Mouse (Mus musculus) embryo, embryonic 11 days (tissue): Measurements from ENCODE around the gene Rtl10.
"Not testable (repeated sequence)": the region's sequence is repeated elsewhere in the genome, so short reads cannot be mapped to it uniquely, and the experiment has no call there.

Source experiments
- DNase-seq: peaks from one replicate; pipeline ENCODE4 v3.0.0-alpha.2; 2015

Rtl10 gene

DNA sequence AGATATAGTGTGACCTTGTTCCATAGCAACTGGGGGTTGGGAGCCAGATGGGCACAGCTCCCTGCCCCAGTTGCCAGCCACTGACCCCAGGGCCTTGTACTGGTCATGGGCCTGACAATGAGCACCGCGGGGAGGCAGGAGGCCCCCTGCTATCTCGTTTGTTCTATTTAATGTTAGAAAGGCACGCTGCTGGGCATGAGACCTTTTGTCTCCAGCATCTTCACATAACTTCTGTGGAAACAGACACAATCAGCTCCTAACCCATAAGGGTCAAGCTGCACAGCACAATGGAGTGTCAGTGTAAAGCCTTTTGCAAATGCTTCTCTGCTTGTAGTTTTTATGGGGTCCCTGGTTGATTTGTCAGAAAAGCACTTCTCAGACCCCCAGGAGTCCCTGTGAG, 14.3 kb upstream of the Rtl10 start:
- no peak for DNase-seq

DNA sequence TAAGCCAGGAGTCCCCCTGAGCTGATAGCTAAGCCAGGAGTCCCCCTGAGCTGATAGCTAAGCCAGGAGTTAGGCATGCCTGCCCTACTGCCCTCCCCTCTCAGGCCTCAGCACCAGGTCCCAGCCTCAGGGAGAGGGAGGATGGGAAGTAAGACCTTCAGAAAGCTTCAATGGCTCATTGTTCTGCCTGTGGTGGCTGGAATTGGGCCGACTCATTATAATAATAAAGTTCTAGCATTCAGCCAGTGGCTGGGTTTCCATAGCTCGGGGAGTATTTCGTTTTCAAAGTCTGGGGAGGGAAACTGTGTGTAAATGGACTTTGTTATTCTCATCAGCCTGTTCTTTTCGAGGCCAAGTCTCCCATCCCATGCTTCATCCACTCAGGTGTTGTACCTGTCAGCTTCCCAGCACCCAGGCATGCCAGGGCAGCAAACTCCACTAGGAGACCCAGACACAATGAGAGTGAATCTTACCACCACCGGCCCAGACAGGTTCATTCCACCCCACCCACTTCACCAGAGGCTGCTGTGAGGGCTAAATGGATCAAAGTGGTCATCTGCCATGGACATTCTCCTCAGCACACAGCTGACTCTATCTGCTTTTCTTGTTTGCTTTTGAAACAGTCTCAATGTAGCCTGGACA, 13.8 kb upstream of the Rtl10 start:
- DNase-seq = no peak

DNA sequence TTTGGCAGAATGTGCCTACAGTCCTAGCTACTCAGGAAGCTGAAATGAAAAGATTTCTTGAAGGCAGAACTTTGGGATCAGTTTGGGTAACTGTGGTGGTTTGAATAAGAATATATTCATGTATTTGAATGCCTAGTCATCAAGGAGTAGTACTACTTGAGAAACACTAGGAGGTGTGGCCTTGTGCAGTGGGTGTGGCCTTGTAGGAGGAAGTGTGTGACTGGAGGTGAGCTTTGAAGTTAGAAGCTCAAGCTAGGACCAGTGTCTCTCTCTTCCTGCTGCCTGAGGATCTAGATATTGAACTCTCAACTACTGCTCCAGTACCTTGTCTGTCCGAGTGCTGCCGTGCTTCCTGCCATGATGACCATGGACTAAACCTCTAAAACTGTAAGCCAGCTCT, 12.6 kb upstream of the Rtl10 start:
- no peak for DNase-seq

DNA sequence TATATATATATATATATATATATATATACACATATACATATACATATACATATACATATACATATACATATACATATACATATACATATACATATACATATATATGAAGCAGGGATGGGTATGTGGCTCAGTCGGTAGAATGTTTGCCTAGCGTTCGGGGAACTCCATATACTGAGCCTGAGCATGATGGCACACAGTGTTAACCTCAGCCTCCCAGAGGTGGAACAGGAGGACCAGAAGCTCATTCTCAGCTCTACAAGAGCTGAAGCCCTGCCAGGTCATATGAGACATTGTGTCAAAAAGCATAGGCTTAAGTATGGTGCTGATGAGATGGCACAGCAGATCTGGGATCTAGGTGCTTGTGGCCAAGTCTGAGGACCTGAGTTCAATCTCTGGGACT, 8.4 kb upstream of the Rtl10 start:
- DNase-seq = no peak

DNA sequence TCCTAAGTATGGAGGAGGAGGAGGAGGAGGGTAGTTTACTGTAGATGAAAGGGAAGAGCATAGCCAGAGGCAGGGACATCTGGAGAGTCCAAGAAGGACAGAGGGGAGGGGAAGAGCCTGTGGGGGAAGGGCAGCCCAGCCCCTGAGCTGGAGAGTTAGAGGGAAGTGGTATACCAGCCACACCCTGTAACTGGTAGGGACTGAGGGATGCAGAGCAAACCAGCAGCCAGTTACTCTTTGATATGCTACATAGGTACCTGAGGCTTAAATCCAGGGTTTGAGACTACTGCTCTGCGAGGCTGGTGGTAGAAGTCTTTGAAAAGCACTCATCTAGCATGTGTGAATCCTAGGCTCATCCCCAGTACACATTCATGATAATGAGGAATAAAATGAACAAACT, 7.8 kb upstream of the Rtl10 start:
- no peak for DNase-seq

DNA sequence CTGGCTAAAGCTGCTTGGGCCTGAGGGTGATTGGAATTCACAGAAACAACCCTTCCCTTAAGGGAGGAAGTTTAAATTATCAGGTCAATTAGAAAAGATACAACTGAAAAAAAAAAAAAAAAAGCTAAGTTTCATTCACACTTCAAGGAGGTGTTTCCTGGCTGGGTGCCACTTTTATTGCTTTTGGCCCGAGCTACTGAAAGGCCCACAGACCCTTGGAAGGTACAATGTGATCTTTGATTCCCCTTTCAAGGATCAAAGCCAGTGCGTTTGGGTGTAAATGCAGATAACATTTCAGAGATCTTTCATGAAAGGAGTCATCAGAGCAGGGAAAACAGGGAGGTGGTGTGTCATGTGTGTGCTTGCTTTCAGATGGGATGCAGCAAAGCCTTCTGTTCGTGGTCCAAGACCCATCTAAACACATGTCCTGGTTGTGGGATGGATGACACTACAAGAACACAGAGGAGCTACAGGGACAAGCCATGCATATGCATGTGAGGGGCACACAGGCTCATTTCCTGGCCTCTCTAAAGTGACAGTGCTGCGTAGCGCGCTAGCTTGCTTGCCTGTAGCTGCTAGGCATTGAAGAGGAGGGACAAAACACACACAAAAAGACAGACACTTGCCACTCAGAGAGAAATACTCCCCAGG, 711 bp upstream of the Rtl10 start:
- no peak for DNase-seq

DNA sequence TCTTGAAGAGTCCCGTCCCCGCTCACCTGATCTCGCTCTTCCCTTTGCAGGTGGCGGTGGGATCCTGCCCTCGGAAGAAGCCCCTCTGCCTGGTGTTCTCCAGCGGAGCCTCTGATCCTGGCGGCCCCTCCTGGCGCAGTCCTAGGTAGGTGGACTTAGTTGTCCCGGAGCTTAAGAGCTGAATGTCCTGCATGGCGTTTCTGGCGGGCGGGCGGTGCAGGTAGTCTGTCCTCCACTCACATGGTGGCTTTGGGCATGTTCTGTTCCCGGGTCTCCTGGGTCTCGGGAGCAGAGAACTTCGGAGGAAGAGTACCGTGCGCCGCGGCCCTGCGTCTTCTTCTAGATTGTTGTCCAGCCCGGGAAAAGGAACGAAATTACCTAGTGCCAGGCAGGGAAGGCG, 295 bp downstream of the Rtl10 start:
- no peak for DNase-seq

DNA sequence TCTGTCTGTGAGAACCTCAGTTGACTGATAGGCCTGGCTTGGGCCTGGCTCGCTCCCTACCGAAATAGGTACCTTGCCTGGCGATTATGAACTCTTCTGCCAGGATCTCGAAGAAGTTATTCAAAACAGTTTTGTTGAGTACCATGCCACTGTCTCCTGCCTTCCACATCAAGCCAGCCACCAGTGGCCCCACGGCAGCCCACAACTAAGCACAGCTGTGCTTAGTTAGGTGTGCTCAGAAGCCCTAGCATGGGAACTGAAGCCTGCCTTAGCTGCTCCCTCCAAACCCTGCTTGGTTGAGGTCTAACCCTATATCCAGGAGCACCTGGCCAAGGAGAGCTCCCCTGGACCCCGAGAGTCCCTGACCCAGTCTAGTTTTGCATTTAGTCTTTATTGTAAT, 2.8 kb downstream of the Rtl10 start:
- no peak for DNase-seq

DNA sequence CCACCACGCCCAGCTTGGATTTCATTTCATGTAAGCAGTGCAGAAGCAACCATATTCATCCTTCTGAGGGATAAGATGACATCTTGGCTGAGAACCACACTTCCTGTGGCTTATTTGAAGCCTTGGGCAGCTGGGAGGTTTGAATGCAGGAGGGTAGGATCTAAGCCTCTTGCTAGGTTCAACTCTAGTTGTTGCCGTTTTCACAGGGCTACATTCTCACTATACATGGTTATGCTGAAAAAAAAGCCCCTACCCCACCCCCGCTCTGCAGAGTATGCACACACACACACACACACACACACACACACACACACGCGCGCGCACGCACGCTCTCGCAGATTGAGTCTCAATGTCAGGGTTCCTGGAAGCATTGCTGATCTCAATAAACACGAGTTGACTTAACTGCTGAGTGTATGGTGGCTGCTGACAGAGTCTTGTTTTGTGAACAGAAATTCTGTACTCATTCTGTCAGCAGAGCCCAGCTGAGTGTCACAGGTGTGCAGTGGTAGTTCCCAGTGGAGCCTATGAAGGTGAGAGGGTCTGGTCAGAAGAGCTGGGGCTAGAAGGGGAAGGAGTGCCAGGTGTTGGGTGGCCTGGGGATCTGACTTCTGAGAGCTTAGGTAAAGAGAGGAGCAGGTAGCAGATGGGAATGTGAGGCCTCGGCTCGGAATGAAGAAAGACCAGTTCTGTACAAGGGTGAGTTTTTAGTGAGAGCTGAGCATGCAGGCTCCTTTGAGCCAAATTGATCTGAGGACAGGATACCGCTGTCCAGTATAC, 5.1 kb downstream of the Rtl10 start:
- no peak for DNase-seq

DNA sequence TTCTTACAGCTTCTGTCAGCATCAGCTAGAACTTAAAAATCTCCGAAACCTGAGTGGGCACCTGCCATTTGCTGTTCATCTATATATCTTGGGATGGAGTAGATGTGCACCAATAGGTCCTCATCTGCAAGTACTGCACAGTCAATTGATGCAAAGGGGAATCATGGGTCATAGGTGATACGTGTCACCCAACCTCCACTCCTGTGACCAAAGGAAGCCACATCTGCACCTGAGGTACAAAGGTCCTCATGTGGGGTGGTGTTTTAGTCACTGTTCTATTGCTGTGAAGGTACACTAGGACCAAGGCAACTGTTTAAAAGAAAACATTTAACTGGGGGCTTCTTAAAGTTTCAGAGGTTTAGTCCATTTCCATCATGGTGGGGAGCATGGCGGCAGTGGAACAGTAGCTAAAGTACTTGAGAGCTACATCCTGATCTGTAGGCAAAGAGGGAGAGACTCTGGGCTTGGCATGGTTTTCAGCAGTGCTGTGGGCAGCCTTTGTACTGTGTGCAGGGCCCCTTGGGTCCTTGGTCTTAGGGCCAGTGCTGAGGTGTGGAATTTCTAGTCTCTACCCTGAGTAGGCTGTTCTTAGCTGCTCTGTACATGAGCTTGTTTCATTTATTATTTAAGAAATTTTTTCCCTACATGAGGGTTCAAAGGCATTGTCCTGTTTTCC, 8.0 kb downstream of the Rtl10 start:
- DNase-seq = no peak

DNA sequence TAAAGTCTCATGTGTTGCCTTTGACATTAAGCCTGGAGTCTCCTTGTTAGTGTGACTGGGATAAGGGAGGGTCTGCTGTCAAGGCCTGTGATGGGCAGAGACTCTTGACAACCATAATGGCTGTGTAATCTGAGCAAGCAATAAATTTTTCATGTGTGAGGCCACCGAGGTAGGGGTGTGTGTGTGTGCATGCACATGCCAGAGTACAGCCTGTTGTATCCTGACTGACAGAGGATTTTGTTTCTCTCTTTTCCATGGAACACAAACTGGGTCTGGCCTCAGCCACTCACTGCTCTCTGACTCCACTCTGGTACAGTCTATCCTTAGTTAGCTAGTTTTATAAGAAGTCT, 8.5 kb downstream of the Rtl10 start:
- no peak for DNase-seq

DNA sequence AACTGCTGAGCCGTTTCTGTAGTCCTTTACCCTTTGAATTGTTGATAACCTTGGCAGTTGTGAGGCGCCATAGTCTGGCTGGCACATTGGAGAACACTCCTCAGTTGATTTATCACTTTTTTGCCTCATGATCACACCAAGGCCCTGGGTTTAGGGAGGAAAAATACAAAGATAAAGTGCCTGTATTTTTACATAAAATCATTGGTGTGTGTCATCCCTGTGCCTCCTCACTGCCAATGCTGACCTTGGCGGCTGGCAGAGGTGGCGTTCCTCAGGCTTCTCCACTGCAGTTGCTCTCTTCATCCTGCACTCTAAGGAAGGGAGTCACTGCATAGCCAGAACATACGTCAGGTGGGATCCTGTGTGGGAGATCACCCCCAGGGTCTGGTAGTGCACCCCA, 13.0 kb downstream of the Rtl10 start:
- no peak for DNase-seq

DNA sequence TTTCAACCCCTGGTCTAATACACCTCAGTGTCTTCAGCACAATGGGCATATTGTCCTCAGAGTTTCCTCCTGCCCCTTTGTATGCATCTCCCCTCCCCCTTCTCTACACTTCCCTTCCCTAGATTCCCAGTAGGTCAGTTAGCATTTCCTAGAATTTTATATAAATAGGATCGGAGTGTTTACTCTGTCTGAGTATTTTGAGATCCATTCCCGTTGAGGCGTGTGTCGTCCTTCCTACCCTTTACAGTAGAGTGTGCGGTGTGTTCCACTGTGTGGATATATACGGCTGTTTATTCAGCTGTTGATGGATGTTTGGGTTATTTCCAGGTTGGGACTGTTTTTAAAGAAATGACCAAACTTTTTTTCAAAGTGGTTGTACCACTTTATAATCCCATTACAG, 14.8 kb downstream of the Rtl10 start:
- DNase-seq = no peak

DNA sequence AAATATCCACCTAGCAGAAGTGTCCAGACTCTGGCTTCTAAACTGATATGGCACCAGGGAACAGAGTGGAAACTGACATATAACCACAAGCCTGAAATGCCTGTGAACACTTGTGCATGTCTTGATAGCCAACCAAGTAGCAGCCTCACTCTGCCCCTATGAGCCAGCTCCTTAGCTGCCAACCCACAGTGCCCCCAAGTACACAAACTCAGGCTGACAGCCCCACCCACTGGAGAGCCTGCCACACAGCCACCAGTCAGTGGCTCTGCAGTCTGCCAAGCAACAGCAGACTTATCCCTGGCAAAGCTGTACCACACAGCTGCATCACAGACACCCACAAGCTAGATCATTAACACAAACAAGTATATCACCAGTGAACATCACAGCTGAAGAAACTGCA, 19.4 kb downstream of the Rtl10 start:
- no peak for DNase-seq

DNA sequence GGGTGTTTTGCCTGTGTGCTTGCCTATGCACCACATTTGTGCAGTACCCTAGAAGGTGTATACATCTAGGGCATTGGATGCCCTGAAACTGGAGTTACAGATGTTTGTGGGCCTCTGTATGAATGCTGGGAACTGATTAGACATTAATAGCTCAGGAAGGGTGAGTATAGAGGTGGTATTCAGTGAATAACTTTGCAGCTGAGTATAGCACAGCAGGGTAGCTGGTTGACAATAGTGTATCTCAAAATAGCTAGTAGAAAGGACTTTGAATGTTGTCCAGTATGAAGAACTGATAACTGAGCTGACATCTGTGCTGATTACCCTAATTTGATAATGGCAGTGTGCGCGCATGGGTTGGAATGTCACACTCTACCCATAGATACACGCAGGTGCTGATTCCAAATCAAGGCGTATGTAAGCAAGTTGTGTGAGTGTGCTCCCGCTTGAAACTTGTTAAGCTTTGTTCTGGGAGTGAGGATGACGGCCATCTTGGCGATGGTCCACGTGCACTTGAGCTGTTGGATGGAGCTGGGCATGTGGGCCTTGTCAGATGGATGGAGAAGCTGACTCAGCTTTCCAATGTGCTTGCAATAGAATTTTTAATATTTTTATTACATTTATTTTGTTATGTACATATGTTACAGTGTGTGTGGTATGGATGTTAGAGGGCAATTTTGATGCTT, 25.0 kb downstream of the Rtl10 start:
- no peak for DNase-seq

DNA sequence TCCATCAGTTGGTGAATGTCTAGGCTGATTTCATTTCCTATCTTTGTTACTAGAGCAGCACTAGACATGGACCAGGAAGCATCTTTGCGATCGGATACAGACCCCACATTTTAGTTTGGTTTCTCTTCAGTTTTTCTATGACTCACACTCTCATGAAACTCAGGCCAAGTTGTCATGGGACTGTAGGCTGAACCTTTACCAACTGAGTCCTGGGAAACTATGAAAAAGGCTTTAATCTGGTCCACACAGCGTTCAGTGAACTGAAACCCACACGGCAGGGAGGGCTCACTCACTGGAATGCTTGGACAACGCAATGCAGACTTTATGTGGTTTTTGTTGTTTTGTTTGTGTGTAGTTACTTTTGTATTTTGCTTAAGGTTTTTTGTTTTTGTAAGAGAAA, 30.0 kb downstream of the Rtl10 start:
- DNase-seq = no peak

DNA sequence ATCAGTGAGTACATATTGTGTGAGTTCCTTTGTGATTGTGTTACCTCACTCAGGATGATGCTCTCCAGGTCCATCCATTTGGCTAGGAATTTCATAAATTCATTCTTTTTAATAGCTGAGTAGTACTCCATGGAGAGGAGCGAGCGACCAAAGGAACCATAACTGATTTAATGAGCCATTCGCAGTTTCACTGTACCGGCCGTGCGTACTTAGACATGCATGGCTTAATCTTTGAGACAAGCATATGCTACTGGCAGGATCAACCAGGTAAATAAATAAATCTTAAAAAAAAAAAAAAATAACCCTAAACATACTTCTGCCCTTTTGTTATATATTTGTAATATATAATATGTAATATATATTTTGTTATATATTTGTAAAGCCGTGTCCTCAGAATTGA, 34.4 kb downstream of the Rtl10 start:
- DNase-seq = not testable (repeated sequence)

DNA sequence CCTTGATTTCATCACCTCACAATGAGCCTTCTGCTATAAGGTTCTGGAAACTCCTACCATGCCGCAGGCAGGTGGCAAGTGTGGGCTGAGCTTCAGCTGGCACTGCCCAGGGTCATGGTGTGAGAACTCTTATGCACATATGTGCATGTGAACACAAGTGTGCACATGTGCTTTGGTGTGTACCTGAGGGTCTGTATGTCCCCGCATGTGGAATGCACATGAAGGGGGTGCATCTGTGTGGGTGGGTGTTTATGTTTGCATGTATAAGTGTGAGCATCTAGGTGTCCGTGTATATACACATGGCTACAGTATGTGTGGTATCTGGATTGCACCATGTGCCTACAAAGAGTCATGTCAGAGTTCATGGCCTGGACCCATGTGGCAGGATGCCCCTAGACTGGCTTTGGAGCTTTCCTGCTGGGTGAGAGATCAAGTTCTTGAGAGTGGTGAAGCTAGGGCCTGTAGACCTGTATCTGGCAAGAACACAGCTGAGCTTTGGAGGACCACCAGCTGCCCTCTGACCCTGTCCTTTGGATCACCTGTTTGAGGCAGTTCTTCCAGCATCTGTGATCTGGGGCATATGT, 38.8 kb downstream of the Rtl10 start:
- no peak for DNase-seq

DNA sequence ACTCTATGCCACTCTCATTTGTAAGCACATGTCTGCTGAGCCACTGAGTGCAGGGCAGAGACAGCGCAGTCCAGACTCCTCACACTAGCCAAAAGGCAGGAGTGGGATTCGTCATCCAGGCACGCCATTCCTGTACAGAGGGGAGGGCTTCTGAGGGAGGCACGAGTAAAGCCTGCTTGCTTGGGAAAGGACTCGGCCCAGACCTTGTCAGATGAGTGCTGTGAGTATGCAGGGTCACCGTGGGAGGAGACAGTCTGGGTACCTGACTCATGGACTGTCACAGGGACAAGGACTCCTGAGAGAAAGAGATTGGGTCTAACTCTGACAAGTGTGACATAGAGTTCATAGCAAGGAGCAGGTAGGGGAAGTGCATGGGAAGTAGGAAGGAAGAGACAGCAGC, 40.6 kb downstream of the Rtl10 start:
- DNase-seq = no peak

DNA sequence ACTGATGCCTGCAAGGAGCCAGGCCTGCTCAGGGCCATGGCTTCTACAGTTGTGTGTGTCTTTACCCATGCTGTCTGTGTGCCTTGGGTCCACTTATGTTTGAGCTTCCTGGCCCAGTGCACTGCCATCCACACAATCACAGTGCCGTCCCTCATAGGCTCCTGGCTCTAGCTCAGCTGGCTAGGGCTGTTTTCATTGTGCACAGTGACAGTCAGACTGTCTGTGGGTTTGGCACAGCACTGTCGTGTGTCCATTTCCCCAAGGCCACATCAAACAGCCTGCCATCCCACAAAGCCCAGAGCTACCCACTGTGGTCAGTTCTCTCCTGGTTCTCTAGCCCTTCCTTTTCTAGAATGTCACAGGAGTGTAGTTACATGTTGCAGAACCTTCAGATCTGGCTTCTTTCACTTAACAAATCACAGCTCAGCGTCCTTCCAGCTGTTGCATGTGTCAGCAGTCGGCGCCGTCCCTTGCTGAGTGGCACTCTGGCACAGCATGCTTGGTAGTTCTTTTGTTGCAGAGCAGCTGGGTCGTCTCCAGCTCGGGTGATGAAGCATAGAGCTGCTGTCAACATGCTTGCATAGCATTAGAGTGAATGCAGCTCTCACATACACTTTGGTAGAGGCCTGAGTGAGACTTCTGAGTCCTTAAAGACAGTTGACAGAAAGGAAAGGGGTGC, 44.6 kb downstream of the Rtl10 start:
- no peak for DNase-seq

DNA sequence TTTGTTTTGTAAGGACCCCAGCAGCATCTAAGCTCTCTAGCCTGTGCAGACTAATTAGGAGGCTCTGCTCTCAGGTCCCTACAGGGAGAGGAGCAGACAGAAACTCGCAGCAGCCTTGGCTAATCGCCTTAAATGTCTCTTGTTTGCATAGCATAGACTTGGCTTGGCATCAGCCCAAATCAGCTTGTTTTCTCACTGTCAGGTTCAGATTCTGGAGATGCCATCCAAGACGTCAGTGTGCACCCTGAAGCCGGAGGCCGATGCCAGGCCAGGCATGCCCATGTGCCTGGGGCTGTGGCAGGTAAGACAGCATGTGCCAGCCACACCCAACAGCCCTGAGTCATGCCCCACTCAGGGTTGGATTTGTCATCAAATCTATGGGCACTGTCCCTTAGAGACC, 49.2 kb downstream of the Rtl10 start:
- no peak for DNase-seq
